Mouse (Mus musculus): ENCODE measurements at regions not wholly inside any gene's neighbourhood (a gene's known extent, or its start where the extent isn't known, plus 50 kb on each side); places are given as distances from the start of the nearest gene placed in this dataset.
A peak's percentile ranks its signal among the peaks of the same experiment; 100 is the strongest.

DNA sequence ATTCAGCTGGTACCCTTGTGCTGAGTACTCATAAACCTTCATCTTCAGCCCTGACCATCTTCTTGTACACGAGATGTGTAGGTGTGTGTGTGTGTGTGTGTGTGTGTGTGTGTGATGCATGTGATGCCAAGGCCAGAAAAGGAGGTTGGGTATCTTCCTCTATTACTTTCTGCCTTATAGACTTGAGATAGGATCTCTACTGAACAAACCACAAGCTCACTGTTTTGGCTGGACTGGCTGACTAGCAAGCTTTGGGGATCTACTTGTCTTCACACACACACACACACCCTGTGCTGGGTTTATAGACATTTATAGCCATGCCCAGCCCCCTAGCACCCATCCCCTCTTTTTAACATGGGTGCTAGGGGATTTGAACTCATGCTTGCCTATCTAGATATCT is 79.4 kb upstream of the Egln3 start:
- Histone ChIP-seq H3K9ac (no peak overlapping the region), H3K27me3 (no peaks in the 10 kb centered on the region), H3K4me2 (replicated peaks) (no peak overlapping the region), H3K36me3 (no peaks in the 10 kb centered on the region), H3K27ac (no peak overlapping the region), H3K4me1 (peaks cover 15% of the 10 kb centered on the region), H3K4me3 (no peak overlapping the region), H3K9me3 (no peaks in the 10 kb centered on the region)
- no peak for ATAC-seq (ENCODE audit: insufficient number of reproducible peaks, insufficient read depth, low FRiP score, low TSS enrichment)
- WGBS, result 71% methylated on average over 1 of the region's 1 CpGs

DNA sequence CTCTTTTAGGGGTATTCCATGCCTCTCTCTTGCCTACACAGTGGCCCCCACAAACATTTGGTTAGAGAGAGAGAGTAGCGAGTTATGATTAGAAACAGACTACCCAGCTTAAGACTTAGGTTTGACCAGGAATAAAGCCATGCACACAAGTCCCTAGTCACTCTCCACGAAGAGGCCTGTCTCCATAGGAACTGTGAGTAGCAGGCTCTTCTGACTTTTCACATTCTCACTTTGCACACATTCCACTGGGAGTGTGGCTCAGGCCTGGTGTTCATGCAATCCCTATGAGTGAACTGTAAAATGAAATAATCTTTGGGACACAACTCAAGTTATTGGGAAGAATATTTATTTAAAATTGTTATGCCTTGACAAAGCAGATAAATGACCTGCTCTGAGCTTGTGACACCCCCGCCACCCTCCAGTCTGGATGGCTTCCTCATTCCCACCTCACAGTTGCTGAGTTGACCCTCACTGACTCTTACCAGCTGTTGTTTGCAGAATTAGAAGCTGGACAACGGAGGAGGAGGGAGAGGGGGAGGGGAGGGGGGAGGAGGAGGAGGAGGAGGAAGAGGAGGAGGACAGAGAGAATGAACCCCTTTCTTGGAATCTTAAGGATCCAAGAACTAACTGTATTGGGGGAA is 78.7 kb upstream of the Egln3 start:
- Histone ChIP-seq H3K4me3 (no peak overlapping the region), H3K27ac (no peak overlapping the region), H3K4me1 (peaks cover 9% of the 10 kb centered on the region; the same call in 1 of the 2 replicates), H3K4me2 (replicated peaks) (no peak overlapping the region), H3K9ac (no peak overlapping the region), H3K9me3 (no peaks in the 10 kb centered on the region), H3K27me3 (no peaks in the 10 kb centered on the region), H3K36me3 (no peaks in the 10 kb centered on the region)
- ATAC-seq (ENCODE audit: insufficient number of reproducible peaks, insufficient read depth, low FRiP score, low TSS enrichment), result no peak
- WGBS, result 43% methylated on average over 4 of the region's 4 CpGs

DNA sequence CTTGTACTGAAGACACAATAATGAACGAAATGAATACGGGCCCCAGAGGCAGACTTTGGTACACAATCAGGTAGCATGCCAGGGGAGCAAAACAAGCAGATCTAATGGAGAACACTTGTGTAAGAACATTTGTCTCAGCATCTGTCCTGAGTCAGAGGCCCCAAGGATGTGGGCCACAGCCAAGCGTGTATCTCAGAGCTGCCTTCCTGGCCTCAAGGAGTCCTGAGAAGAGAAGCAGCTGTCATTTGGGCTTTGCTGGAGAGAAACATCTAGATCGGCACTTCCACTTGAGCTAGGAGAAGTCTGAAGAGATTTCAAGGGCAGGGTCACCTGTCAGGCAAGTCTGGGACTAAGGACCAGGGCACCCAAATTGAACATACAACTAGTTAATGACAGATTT is 76.8 kb upstream of the Egln3 start:
- 71% methylated on average over 4 of the region's 4 CpGs for WGBS
- ATAC-seq (ENCODE audit: insufficient number of reproducible peaks, insufficient read depth, low FRiP score, low TSS enrichment), result no peak

DNA sequence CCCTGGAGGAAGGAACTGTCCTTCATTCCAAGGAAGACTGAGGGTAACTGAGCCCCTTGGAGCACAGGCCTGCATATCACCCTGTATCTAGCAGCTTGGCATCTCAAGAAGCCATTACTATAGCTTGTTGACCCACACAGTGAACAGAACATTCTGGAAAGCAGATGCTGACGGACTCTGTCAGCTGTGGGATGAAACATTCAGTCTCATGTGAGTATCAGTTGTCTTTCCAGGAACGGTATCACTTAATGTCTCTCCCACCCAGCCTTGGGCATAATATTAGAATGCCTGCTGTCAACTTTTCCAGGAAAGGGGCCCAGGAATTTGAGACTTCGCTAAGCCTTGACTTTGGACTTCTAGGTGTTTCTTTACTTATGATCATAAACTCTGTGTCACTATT is 76.3 kb upstream of the Egln3 start:
- 60% methylated on average over 3 of the region's 3 CpGs for WGBS
- no peaks in the 10 kb centered on the region for H3K36me3 ChIP-seq
- H3K4me3 ChIP-seq, result no peak overlapping the region
- H3K27me3 ChIP-seq, result no peaks in the 10 kb centered on the region
- no peak overlapping the region for H3K27ac ChIP-seq
- ATAC-seq (ENCODE audit: insufficient number of reproducible peaks, insufficient read depth, low FRiP score, low TSS enrichment), result no peak
- no peak overlapping the region for H3K4me2 ChIP-seq (replicated peaks)
- no peak overlapping the region for H3K9ac ChIP-seq
- 0 out of 2 replicates have a peak, but pooled peaks cover 3% of the 10 kb centered on the region for H3K4me1 ChIP-seq
- no peaks in the 10 kb centered on the region for H3K9me3 ChIP-seq

More for the DNA sequence above, 76.8 kb upstream of the Egln3 start:
- Histone ChIP-seq H3K36me3 (no peaks in the 10 kb centered on the region), H3K9ac (no peak overlapping the region), H3K27ac (no peak overlapping the region), H3K27me3 (no peaks in the 10 kb centered on the region), H3K4me3 (no peak overlapping the region), H3K4me2 (replicated peaks) (no peak overlapping the region), H3K9me3 (no peaks in the 10 kb centered on the region), H3K4me1 (0 out of 2 replicates have a peak, but pooled peaks cover 3% of the 10 kb centered on the region)

DNA sequence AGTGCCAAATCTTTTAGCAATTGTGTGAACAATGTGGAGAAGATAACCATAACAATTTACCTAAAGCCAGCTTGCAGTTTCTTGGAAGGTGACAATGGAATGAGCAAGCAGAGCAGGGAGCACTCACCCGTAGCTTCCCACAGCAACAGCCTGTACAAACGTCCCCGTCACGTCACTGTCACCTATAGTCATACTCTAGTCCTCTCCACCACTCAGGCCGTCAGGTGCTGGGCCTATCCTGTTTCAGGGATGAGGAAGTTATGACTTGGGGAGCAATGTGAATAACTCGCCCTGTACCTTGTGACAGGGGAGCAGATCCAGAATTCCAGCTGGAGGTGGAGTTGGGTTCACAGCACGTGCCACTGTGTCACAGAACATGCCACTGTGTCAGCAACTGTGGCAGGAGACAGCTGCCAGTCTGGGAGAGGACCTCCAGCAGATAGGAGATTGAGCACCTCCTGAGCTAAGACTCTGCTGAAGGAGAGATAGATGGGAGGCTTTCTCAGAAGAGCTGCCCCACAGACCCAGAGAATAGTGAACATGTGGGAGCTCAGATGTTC is 73.4 kb upstream of the Egln3 start:
- ATAC-seq (ENCODE audit: insufficient number of reproducible peaks, insufficient read depth, low FRiP score, low TSS enrichment), result no peak
- WGBS, result 79% methylated on average over 7 of the region's 7 CpGs
- Histone ChIP-seq H3K9ac (no peak overlapping the region), H3K9me3 (no peaks in the 10 kb centered on the region), H3K27ac (no peak overlapping the region), H3K36me3 (no peaks in the 10 kb centered on the region), H3K4me1 (0 out of 2 replicates have a peak, but pooled peaks cover 3% of the 10 kb centered on the region), H3K4me2 (replicated peaks) (no peak overlapping the region), H3K27me3 (no peaks in the 10 kb centered on the region), H3K4me3 (no peak overlapping the region)

DNA sequence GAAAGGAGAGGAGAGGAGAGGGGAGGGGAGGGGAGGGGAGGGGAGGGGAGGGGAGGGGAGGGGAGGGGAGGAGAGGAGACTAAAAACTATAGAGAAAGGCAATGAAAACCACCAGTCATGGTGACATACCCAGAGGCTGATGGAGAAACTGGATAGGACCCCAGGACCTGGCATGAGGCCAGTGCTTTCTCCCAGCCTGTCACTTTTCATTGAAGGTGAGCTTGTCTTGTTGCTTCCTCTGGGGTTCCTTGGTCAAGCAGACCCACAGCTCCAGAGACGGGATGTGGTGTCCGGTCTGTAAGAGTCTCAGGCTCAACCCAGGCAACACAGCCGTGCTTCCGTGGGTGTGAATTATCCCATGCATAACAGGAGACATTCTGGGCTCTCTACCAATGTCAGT is 69.8 kb upstream of the Egln3 start:
- no peaks in the 10 kb centered on the region for H3K27me3 ChIP-seq
- no peaks in the 10 kb centered on the region for H3K36me3 ChIP-seq
- H3K9ac ChIP-seq, result no peak overlapping the region
- no peak overlapping the region for H3K4me2 ChIP-seq (replicated peaks)
- no peak for ATAC-seq (ENCODE audit: insufficient number of reproducible peaks, insufficient read depth, low FRiP score, low TSS enrichment)
- H3K27ac ChIP-seq, result no peak overlapping the region
- H3K4me3 ChIP-seq, result no peak overlapping the region
- no peaks in the 10 kb centered on the region for H3K9me3 ChIP-seq
- no peaks in the 10 kb centered on the region for H3K4me1 ChIP-seq
- 84% methylated on average over 4 of the region's 4 CpGs for WGBS

DNA sequence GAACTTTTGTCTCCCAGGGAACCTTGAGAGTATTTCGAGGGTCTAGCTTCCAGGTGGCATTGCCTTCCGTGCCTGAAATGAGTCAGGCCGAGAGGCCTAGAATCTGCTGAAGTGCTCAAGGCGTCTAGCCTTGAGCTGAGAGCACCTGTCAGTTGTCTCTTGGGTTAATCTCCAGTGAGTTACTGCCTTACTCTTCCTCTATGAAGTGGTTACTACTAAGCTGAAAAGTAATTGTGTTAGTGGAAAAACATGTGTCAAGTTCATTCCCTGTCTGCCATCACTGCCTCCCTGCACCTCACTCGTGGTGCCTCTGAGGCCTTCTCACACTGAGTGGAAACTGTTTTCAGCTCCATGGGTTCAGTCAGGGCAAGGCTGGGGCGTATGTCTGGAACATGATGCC is 69.0 kb upstream of the Egln3 start:
- no peaks in the 10 kb centered on the region for H3K9me3 ChIP-seq
- no peak overlapping the region for H3K4me3 ChIP-seq
- H3K27ac ChIP-seq, result no peak overlapping the region
- ATAC-seq (ENCODE audit: insufficient number of reproducible peaks, insufficient read depth, low FRiP score, low TSS enrichment), result no peak
- H3K9ac ChIP-seq, result no peak overlapping the region
- H3K27me3 ChIP-seq, result no peaks in the 10 kb centered on the region
- no peaks in the 10 kb centered on the region for H3K4me1 ChIP-seq
- no peaks in the 10 kb centered on the region for H3K36me3 ChIP-seq
- WGBS, result 81% methylated on average over 6 of the region's 6 CpGs
- no peak overlapping the region for H3K4me2 ChIP-seq (replicated peaks)

DNA sequence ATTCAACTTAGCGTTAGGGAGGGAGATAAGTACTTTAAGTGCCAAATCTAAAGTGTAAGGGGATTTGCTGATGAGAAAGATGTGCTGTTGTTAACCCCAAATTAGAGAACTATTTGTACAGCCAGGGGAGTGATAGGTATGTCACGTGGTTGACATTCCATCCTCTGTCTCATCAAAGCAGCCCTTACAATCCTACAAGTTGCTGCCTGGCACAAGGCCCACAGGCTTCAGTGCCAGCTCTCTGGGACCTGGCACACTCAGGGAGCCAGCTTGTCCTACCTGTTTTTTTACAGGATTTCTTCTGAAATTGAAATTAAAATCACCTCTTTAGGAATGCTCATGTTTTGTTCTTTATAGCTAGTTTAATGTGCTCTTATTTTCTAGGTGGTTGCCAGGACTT is 68.6 kb upstream of the Egln3 start:
- Histone ChIP-seq H3K9me3 (no peaks in the 10 kb centered on the region), H3K4me1 (no peaks in the 10 kb centered on the region), H3K27ac (no peak overlapping the region), H3K4me2 (replicated peaks) (no peak overlapping the region), H3K36me3 (no peaks in the 10 kb centered on the region), H3K9ac (no peak overlapping the region), H3K27me3 (no peaks in the 10 kb centered on the region), H3K4me3 (no peak overlapping the region)
- 58% methylated on average over 2 of the region's 2 CpGs for WGBS
- no peak for ATAC-seq (ENCODE audit: insufficient number of reproducible peaks, insufficient read depth, low FRiP score, low TSS enrichment)

DNA sequence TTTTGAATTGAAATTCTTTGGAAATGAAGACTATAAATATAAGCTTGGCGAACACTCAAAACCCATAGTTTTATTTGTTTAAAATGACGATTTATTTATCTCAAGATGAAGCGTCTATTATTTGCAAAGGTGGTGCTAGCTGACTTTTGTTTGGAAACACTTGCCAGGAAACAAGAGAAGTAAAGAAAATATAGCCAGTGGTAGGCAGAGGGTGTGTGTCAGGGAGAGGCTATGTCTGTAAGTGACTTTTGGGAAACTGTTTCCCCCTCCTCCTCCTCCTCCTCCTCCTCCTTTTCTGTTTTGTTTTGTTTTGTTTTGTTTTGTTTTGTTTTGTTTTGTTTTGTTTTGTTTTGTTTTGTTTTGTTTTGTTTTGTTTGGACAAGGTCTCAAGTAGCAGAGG is 62.2 kb upstream of the Egln3 start:
- Histone ChIP-seq H3K9me3 (no peaks in the 10 kb centered on the region), H3K27ac (no peak overlapping the region), H3K36me3 (no peaks in the 10 kb centered on the region), H3K4me2 (replicated peaks) (no peak overlapping the region), H3K4me1 (peaks cover 10% of the 10 kb centered on the region; the same call in 1 of the 2 replicates), H3K27me3 (no peaks in the 10 kb centered on the region), H3K9ac (no peak overlapping the region), H3K4me3 (no peak overlapping the region)
- WGBS, result 85% methylated on average over 3 of the region's 3 CpGs
- no peak for ATAC-seq (ENCODE audit: insufficient number of reproducible peaks, insufficient read depth, low FRiP score, low TSS enrichment)

DNA sequence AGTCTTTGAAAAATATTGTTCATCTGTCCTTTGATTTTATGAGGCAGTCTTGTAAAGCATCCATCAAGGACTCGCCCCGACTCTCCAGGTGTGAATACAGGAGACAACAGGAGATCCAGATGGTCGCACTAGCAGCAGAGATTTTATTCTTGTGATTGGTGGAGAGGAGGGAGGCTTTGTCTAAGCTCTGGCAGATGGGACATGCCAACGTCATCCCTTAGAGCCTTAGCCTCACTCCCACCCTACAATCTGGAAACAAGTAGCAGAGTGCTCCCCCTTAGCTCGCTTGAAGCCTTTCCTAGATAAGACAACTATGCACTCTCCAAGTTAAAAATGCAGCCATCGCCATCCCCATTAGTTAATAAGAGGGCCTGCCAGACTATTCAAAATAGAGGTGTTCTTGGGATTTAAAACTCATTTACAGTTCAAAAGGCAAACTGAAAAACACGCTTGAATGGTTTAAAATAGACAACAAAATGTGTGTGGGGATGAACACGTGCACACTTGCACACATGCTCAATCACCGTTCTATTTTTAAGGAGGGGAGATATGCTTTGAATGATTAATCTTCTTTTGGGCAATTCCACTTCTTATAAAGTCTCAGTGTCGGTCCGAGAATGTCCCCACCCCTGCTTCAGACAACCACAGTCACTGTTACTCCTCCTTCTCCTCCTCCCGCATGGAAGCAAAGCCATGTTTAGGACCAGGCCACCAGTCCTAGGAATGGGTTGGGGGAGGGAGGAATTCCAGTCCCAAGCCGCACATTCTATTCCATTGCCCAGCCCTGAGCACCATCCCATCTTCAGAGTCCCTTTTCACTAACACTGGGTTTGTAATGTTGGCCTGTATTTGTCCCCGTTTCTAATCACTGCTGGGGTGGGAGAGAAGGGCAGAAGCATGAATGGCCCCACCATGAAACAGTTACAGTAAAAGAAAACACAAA is 61.5 kb upstream of the Egln3 start:
- Histone ChIP-seq H3K4me3 (no peak overlapping the region), H3K4me2 (replicated peaks) (no peak overlapping the region), H3K36me3 (no peaks in the 10 kb centered on the region), H3K9ac (no peak overlapping the region), H3K27ac (no peak overlapping the region), H3K9me3 (no peaks in the 10 kb centered on the region), H3K27me3 (no peaks in the 10 kb centered on the region), H3K4me1 (peaks cover 10% of the 10 kb centered on the region; the same call in 1 of the 2 replicates)
- WGBS, result 72% methylated on average over 14 of the region's 14 CpGs
- no peak for ATAC-seq (ENCODE audit: insufficient number of reproducible peaks, insufficient read depth, low FRiP score, low TSS enrichment)

DNA sequence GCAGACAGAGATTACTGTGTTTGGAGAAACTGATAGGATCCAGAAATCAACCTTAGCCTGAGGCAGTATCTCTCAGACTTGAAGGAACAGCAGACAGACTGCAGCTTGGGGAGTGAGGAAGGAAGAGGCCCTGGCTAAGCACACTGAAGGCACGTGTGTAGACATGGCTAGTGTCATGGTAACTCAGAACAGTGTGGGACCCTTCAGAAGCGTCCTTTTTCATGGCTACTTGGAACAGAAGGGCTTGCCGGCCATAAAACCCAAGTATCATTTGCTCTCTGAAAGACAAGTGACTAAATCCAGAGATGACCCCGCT is 60.7 kb upstream of the Egln3 start:
- Histone ChIP-seq H3K36me3 (no peaks in the 10 kb centered on the region), H3K27ac (no peak overlapping the region), H3K4me3 (no peak overlapping the region), H3K4me1 (peaks cover 10% of the 10 kb centered on the region; the same call in 1 of the 2 replicates), H3K9me3 (no peaks in the 10 kb centered on the region), H3K4me2 (replicated peaks) (no peak overlapping the region), H3K27me3 (no peaks in the 10 kb centered on the region), H3K9ac (no peak overlapping the region)
- ATAC-seq (ENCODE audit: insufficient number of reproducible peaks, insufficient read depth, low FRiP score, low TSS enrichment), result 0 out of 2 replicates have a peak, but pooled peaks have one; percentile 10
- WGBS, result 43% methylated on average over 4 of the region's 4 CpGs
